Mouse (Mus musculus) liver, embryonic 14.5 days (tissue): ENCODE results near the gene Hist1h4n. TPM values are rescaled to one million over a fixed set of nuclear protein-coding genes. Genes with fewer than 3 reads are reported as not detected.
"Not testable (repeated sequence)": the region's sequence is repeated elsewhere in the genome, so short reads cannot be mapped to it uniquely, and the experiment has no call there.

Experiments used
- ATAC-seq: fragments of 200-750 bp; cut with Nextera tagmentation; 2 replicates; pipeline ENCODE4 v1.8.0; 2017; ENCODE audit warnings: moderate number of reproducible peaks, mild to moderate bottlenecking, moderate library complexity; ENCODE audit not compliant: insufficient read depth
- DNase-seq, 3 experiments: peaks; one replicate each; pipeline ENCODE4 v3.0.0-alpha.2; 2012 to 2013; ENCODE audit warnings: low read depth in 3 of 3, low spot score in 3 of 3
- H3K27ac ChIP-seq: fragments of 300-500 bp; sonication (generic); 2 replicates; pipeline ENCODE4 v1.5.1; 2014; ENCODE audit warnings: moderate library complexity, mild to moderate bottlenecking, control low read depth, inconsistent platforms
- H3K27me3 ChIP-seq: fragments of 300-500 bp; sonication (generic); 2 replicates; pipeline ENCODE4 v1.6.1; 2014; ENCODE audit warnings: mild to moderate bottlenecking, low read length, moderate library complexity; ENCODE audit not compliant: control insufficient read depth, insufficient read depth
- H3K36me3 ChIP-seq: fragments of 300-500 bp; sonication (generic); replicated peaks from 2 replicates; pipeline ENCODE4 v1.6.1; 2014; ENCODE audit warnings: low read depth; ENCODE audit not compliant: control insufficient read depth, insufficient read depth
- H3K4me1 ChIP-seq, 2 experiments: fragments of 200-500 bp in 1 of 2; fragments of 300-500 bp in 1 of 2; sonication (generic) in 1 of 2; replicated peaks; 2 replicates each; pipeline ENCODE4 v1.6.1; 2012 to 2014; ENCODE audit warnings: antibody characterized with exemption in 1 of 2, inconsistent platforms in 1 of 2, low read length in 1 of 2; ENCODE audit not compliant: control insufficient read depth in 2 of 2, insufficient read depth in 2 of 2
- H3K4me2 ChIP-seq: fragments of 300-500 bp; sonication (generic); 2 replicates; pipeline ENCODE4 v1.6.1; 2014; ENCODE audit warnings: low read depth, mild to moderate bottlenecking, control low read depth, moderate library complexity
- H3K4me3 ChIP-seq, 2 experiments: fragments of 200-500 bp in 1 of 2; fragments of 300-500 bp in 1 of 2; sonication (generic) in 1 of 2; 2 replicates each; pipeline ENCODE4 v1.5.1; 2012 to 2014; ENCODE audit warnings: low read depth in 2 of 2, low read length in 2 of 2, mild to moderate bottlenecking in 2 of 2, control low read depth in 1 of 2, inconsistent platforms in 1 of 2, moderate library complexity in 1 of 2; ENCODE audit not compliant: insufficient read depth in 1 of 2
- H3K9ac ChIP-seq: fragments of 300-500 bp; sonication (generic); replicated peaks from 2 replicates; pipeline ENCODE4 v1.6.1; 2014; ENCODE audit warnings: mild to moderate bottlenecking, control low read depth, moderate library complexity
- H3K9me3 ChIP-seq: fragments of 300-500 bp; sonication (generic); 2 replicates; pipeline ENCODE4 v1.6.1; 2016; ENCODE audit warnings: low read length, mixed read lengths; ENCODE audit not compliant: control insufficient read depth
- CTCF ChIP-seq: IDR thresholded peaks from 2 replicates; pipeline ENCODE4 v1.5.1; 2016; ENCODE audit warnings: antibody characterized with exemption, low read depth, control low read depth
- EP300 ChIP-seq: IDR thresholded peaks from 2 replicates; pipeline ENCODE4 v1.6.1; 2016; ENCODE audit warnings: antibody characterized with exemption, low read depth
- WGBS: fragments of 180-500 bp; shearing (Covaris S2); extraction: QIAGEN DNeasy Blood & Tissue Kit; methylation state at CpG from one replicate; pipeline ENCODE4 v1.1.7; 2014; ENCODE audit not compliant: insufficient replicate concordance; 5-methylcytosine and 5-hydroxymethylcytosine counted together
- polyA plus RNA-seq, 2 experiments: library from polyadenylated mRNA; depleted of rRNA in 1 of 2; stranded (reverse) in 1 of 2; unstranded in 1 of 2; fragments of >200 nt; fragmentation: Nextera tagmentation in 1 of 2; extraction: Ambion mirVana in 1 of 2; gene quantifications; 2 replicates each; pipeline versions ENCODE4 v1.2.1 to v1.2.3; 2012 to 2014

Hist1h4n gene
- polyA plus RNA-seq, 2 experiments, result 35.5 to 50.3 TPM

- Histone ChIP-seq H3K4me3 (peak overlapping the region; percentile 36 to 39; a peak in 3 of 4 replicates), H3K9ac (peak overlapping the region; percentile 63), H3K4me2 (peak overlapping the region; percentile 58)
Measured at GRCm38 (mm10) chr13:21830344-21830743, 1.7 kb downstream of the Hist1h4n start.

GRCm38 (mm10) chr13:21828511-21828910 is 3.5 kb downstream of the Hist1h4n start:
- no peaks in the 10 kb centered on the region for H3K36me3 ChIP-seq
- TF ChIP-seq EP300, result no peak
- no peak for TF ChIP-seq CTCF
- DNase-seq, result no peak
- ATAC-seq, result no peak
- H3K27ac ChIP-seq, result no peak overlapping the region
- no peak overlapping the region for H3K4me2 ChIP-seq
- 80% methylated on average over 3 of the region's 3 CpGs for WGBS
- H3K4me3 ChIP-seq, result no peak overlapping the region
- no peaks in the 10 kb centered on the region for H3K27me3 ChIP-seq
- H3K9me3 ChIP-seq, result no peaks in the 10 kb centered on the region
- H3K4me1 ChIP-seq, result peaks cover 0 to 2% of the 10 kb centered on the region in 2 experiments; a peak in 1 of 4 replicates
- peak overlapping the region; percentile 24; the same call in 1 of the 2 replicates for H3K9ac ChIP-seq

More at GRCm38 (mm10) chr13:21830344-21830743, 1.7 kb downstream of the Hist1h4n start:
- TF ChIP-seq EP300, result no peak
- TF ChIP-seq CTCF, result no peak
- peak overlapping the region; percentile 80 for H3K27ac ChIP-seq
- WGBS, result 81% methylated on average over 10 of the region's 10 CpGs
- ATAC-seq, result no peak
- H3K4me1 ChIP-seq, result peaks cover 0 to 2% of the 10 kb centered on the region in 2 experiments; a peak in 1 of 4 replicates
- no peak for DNase-seq
- no peaks in the 10 kb centered on the region for H3K36me3 ChIP-seq
- H3K9me3 ChIP-seq, result no peaks in the 10 kb centered on the region
- no peaks in the 10 kb centered on the region for H3K27me3 ChIP-seq

GRCm38 (mm10) chr13:21820082-21820890 is 11.7 kb downstream of the Hist1h4n start:
- 73% methylated on average over 6 of the region's 16 CpGs for WGBS
- DNase-seq, result not testable (repeated sequence)
- peak; percentile 64 for ATAC-seq

GRCm38 (mm10) chr13:21812092-21812491 is 19.9 kb downstream of the Hist1h4n start:
- not testable (repeated sequence) for H3K36me3 ChIP-seq, H3K9me3 ChIP-seq, H3K27me3 ChIP-seq, DNase-seq, H3K4me1 ChIP-seq
- WGBS, result under 1% methylated on average over 12 of the region's 14 CpGs
- peak overlapping the region; percentile 50; the same call in 1 of the 2 replicates for H3K9ac ChIP-seq
- peak overlapping the region; percentile 72 for H3K27ac ChIP-seq
- peak overlapping the region; percentile 38 for H3K4me2 ChIP-seq
- peak; percentile 57 for ATAC-seq
- peak overlapping the region in 1 of 2 experiments; percentile 40; a peak in 1 of 4 replicates for H3K4me3 ChIP-seq

More at GRCm38 (mm10) chr13:21820082-21820890, 11.7 kb downstream of the Hist1h4n start:
- not testable (repeated sequence) for H3K4me2 ChIP-seq, H3K4me1 ChIP-seq, H3K9me3 ChIP-seq, H3K27ac ChIP-seq, H3K36me3 ChIP-seq, H3K9ac ChIP-seq, H3K4me3 ChIP-seq, H3K27me3 ChIP-seq

DNA sequence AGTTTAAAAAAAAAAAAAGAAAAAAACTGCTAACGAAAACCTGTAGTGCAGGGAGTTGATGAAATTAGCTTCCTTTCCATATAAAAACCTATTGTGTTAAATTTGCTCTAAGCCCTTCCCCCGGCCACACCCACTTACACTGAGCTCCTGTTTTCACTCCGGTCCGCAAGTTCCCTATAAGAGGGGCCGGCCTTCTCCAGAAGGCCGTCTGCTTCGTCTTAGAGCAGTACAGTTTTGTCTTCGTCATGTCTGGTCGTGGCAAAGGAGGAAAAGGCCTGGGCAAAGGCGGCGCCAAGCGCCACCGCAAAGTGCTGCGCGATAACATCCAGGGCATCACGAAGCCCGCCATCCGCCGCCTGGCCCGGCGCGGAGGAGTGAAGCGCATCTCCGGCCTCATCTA is 20.5 kb downstream of the Hist1h4n start, which contains the start of gene Hist1h4m:
Gene Hist1h4m (plus strand): TSS at position 208 of the 400 bp plus-strand sequence.
- not testable (repeated sequence) for H3K9me3 ChIP-seq, H3K4me1 ChIP-seq, H3K36me3 ChIP-seq, H3K27me3 ChIP-seq, DNase-seq
- H3K4me2 ChIP-seq, result peak within 1 kb of the TSS; percentile 38
- H3K9ac ChIP-seq, result peak within 1 kb of the TSS; percentile 50; the same call in 1 of the 2 replicates
- H3K27ac ChIP-seq, result peak within 1 kb of the TSS; percentile 72
- H3K4me3 ChIP-seq, result peak within 1 kb of the TSS in 1 of 2 experiments; percentile 40; a peak in 1 of 4 replicates
- ATAC-seq, result peak; percentile 37
- no CpG with 5 or more reads among the region's 24 CpGs for WGBS

- H3K27me3 ChIP-seq, H3K9me3 ChIP-seq, H3K4me1 ChIP-seq, H3K36me3 ChIP-seq, H3K9ac ChIP-seq, DNase-seq, H3K4me3 ChIP-seq, H3K27ac ChIP-seq, H3K4me2 ChIP-seq: not testable (repeated sequence)
- WGBS, result no CpG with 5 or more reads among the region's 8 CpGs
- peak; percentile 11 for ATAC-seq
Measured at GRCm38 (mm10) chr13:21811074-21811473, 20.9 kb downstream of the Hist1h4n start.

DNA sequence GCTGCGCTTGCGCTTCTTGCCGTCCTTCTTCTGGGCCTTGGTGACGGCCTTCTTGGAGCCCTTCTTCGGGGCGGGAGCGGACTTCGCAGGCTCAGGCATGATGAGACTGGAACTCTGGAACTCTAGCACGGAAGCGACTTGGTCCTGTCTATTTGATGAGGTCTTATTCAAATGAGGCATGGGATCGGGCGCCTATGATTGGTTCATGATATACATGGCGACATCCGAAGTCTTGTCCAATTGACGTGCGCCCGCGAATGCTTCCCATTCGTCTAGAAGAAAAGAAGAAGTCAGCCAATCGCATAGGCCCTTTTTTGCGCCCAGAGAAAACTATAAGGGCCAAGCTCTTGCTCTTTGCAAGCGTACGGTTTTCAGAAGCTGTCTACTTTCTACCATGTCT is 21.9 kb downstream of the Hist1h4n start, which contains the start of the genes Hist1h2bq and Hist1h2ao:
Gene Hist1h2bq (minus strand): TSS at position 125 of the 400 bp plus-strand sequence.
Gene Hist1h2ao (plus strand): TSS at position 393 of the 400 bp plus-strand sequence.
- H3K36me3 ChIP-seq, H3K4me1 ChIP-seq, H3K4me2 ChIP-seq, H3K27me3 ChIP-seq, H3K27ac ChIP-seq, H3K9me3 ChIP-seq, H3K9ac ChIP-seq, DNase-seq, H3K4me3 ChIP-seq: not testable (repeated sequence)
- WGBS, result no CpG with 5 or more reads among the region's 23 CpGs
- peak; percentile 83 for ATAC-seq
